Mouse (Mus musculus) gonadal fat pad, adult 2 months (tissue): ENCODE results near the gene Tctex1d4. TPM values are rescaled to one million over a fixed set of nuclear protein-coding genes. Genes with fewer than 3 reads are reported as not detected.

Experiments used
- DNase-seq: peaks from one replicate; pipeline ENCODE4 v3.0.0-alpha.2; 2012; ENCODE audit warnings: low read depth
- polyA plus RNA-seq: library from polyadenylated mRNA; depleted of rRNA; stranded (reverse); fragments of >200 nt; gene quantifications from 2 replicates; pipeline ENCODE4 v1.2.3, GENCODE M21; 2012

The Tctex1d4 gene
- polyA plus RNA-seq, 1 experiment: 24.7 TPM

GRCm38 (mm10) chr4:117138295-117139216 is 12.0 kb downstream of the Tctex1d4 start:
- no peak for DNase-seq

GRCm38 (mm10) chr4:117139217-117139612 is 12.6 kb downstream of the Tctex1d4 start:
- DNase-seq: no peak

DNA sequence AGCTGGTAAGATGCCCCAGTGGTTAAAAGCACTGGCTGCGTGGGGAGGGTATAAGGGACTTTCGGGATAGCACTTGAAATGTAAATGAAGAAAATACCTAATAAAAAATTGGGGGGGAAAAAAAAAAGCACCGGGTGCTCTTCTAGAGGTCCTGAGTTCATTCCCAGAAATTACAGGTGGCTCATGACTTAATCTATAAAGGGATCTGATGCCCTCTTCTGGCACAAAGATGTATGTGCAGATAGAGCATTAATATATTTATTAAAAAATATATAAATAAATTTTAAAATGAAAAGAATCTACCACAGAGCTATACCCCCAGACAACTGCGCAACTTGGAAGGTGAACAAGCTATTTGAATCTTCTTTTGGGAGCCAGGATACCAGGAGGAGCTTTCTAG is 14.0 kb downstream of the Tctex1d4 start:
- DNase-seq: no peak

DNA sequence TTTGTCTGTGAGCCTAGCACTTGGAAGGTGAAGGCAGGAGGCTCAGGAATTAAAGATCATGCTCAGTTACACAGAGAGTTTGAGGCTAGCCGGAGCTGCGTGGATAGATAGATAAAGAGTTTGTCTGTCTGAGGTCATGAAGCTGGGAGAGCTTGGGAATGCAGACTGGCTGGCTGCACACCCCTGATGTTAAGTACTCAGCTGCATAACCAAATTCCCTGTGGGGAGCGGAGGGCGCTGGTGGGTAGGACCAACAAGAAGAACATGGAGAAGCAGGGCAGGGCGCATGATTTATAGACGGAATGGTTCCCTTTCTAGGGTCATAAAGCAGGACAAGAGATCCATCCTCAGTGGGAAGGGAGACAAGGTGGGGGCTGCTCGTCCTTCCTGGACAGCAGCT is 16.4 kb downstream of the Tctex1d4 start:
- DNase-seq: no peak

GRCm38 (mm10) chr4:117145248-117145647 is 18.7 kb downstream of the Tctex1d4 start:
- DNase-seq: no peak

GRCm38 (mm10) chr4:117146176-117146575 is 19.6 kb downstream of the Tctex1d4 start:
- no peak for DNase-seq

DNA sequence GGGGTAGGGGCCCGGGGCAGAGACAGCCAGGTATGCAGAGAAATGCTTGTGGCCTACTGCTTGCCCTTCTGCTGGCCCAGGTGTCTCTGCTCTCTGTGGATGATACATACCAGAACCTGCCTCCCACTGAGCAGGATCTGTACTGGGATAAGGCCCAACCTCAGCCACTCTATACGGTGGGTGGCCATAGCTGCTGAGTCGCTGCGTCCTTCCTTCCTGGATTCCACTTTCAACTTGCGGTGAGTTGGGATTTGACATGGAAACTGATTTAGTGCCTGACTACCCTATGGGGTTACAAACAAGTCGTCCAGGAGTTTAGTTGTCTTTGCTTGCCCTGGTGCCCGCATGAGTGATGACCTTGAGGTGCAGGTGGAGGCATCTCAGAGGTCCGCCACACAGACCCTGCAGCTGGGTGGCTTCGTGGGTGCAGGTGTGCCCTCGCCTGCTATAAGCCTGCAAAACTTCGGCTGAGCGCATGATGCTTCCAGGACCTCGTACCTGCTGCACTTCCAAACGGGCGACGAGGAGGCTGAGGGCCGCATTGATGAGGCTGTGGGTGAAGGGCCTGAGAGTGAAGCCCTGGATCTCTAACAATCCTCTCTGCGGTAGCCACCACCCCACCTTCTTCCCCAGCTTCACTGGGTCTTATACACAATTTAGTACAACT is 21.6 kb downstream of the Tctex1d4 start:
- DNase-seq: no peak

DNA sequence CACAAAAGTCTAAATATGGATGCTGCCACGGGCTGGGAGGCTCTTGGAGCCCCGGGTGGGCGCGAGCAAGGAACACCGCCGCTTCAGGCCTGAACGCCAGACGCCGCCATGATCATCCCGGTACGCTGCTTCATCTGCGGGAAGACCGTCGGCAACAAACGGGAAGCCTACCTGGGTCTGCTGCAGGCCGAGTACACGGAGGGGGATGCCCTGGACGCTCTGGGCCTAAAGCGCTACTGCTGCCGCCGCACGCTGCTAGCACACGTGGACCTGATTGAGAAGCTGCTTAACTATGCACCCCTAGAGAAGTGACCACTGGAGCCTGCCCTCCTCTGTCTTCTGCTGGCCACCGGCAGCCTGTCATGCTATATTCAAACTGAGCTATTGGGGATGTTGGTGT is 22.2 kb downstream of the Tctex1d4 start:
- DNase-seq: no peak

DNA sequence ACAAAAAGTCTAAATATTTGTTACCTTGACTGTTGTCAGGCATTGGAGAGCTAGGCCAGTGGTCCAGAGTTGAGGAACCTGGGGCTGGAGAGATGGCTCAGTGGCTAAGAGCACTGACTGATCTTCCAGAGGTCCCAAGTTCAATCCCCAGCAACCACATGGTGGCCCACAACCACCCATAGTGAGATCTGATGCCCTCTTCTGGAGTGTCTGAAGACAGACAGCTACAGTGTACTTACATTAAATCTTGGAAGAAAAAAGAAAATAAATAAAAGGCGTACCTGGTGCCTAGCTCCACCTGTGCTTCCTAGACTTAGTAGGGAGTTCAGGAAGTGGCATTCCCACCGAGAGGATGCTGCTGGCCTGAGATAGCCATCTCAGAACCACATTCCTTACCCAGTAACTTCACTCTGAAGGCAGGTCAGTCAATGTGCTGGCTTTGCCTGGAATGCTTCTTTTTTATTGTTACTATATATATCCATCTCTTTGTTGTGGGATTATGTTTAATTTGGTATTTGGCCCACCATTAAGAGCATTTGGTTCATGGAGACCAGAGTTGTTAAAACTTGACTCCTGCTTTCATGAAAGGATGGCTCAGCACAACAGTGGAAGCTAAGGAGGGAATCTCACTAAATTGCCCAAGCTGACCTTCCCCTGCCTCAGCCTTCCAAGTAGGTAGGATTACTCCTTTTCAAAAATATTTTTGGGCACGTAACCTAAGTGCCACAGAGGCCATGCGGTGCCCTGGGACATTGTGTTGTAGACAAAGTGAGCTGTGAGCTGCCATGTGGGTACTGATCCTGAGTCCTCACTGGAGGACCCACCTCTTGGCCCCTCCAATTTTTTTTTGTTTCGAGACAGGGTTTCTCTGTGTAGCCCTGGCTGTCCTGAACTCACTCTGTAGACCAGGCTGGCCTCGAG is 23.0 kb downstream of the Tctex1d4 start:
- DNase-seq: no peak

DNA sequence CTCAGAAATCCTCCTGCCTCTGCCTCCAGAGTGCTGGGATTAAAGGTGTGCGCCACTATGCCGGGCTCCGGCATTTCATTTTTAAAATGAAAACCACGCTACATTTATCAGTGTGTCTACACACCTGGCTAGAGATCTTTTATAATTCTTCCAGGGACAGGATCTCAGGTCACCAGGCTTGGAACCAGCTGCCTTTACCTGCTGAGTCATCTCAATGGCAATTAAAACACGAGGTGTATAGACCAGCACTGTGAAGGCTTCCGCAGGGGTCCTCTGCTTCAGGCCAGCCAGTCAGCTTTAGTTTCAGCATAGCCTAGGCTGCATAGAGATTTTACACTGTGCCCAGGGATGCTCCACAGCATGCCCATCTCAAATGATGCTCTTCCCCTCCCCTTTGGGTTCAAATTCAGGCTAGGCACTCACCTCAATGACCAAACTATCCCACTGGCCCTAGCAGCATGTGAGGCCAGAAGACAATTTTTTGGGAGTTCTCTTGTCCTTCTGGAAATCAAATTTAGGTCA is 23.7 kb downstream of the Tctex1d4 start:
- no peak for DNase-seq

- DNase-seq: no peak
Observed at GRCm38 (mm10) chr4:117151416-117151815, 24.8 kb downstream of the Tctex1d4 start.

DNA sequence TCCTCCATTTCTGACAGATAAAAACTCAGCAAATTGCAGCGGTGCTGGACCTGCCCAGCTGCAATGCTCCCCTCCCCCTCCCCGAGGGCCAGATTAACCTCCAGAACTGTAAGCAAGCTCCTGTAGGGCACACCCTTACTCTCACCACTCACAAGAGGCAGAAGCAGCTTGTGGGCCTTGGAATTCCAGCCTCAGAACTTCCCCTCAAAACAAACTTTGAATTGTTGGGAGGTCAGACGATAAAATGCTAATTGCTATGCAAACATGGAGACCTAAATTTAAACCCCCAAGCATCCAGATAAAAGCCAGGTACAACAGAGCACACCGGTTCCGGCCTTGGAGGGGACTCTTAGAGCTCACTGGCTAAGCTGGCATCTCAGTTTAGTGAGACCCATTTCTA is 26.1 kb downstream of the Tctex1d4 start:
- no peak for DNase-seq

- DNase-seq: no peak
Observed at GRCm38 (mm10) chr4:117155020-117155791, 28.6 kb downstream of the Tctex1d4 start.

GRCm38 (mm10) chr4:117155792-117156355 is 29.3 kb downstream of the Tctex1d4 start, which contains the start of gene Rps8:
Gene Rps8, minus strand, starts transcription at chr4:117156243.
- DNase-seq: no peak

GRCm38 (mm10) chr4:117156372-117156771 is 29.8 kb downstream of the Tctex1d4 start:
- no peak for DNase-seq

GRCm38 (mm10) chr4:117159666-117160065 is 33.1 kb downstream of the Tctex1d4 start:
- no peak for DNase-seq

- DNase-seq: no peak
Observed at GRCm38 (mm10) chr4:117161183-117161582, 34.6 kb downstream of the Tctex1d4 start.

- no peak for DNase-seq
Observed at GRCm38 (mm10) chr4:117169936-117170335, 43.3 kb downstream of the Tctex1d4 start.
